Mouse (Mus musculus): ENCODE results near the gene Ulbp1. TPM values are rescaled to one million over a fixed set of nuclear protein-coding genes. Genes with fewer than 3 reads are reported as not detected.
"Not testable (repeated sequence)": the region's sequence is repeated elsewhere in the genome, so short reads cannot be mapped to it uniquely, and the experiment has no call there.

The Ulbp1 gene
- polyA plus RNA-seq, 2 experiments: 0.79 to 1.3 TPM

GRCm38 (mm10) chr10:7471664-7472063, 1.8 kb downstream of the Ulbp1 start:
- Histone ChIP-seq H3K9me3 (ENCODE audit: control insufficient read depth, low read length) (no peaks in the 10 kb centered on the region), H3K4me3 (ENCODE audit: insufficient read depth in 1 of 2, low read depth in 2 of 2, low read length in 2 of 2) (no peak overlapping the region), H3K4me1 (replicated peaks; ENCODE audit: control insufficient read depth in 2 of 2, insufficient read depth in 2 of 2, low read length in 1 of 2) (peaks cover 0 to 4% of the 10 kb centered on the region in 2 experiments; a peak in 2 of 4 replicates), H3K4me2 (ENCODE audit: low read depth) (peak overlapping the region; percentile 15; the same call in 1 of the 2 replicates), H3K36me3 (replicated peaks; ENCODE audit: control insufficient read depth, insufficient read depth, low read depth) (no peaks in the 10 kb centered on the region), H3K27me3 (ENCODE audit: control insufficient read depth, insufficient read depth, low read length) (no peaks in the 10 kb centered on the region), H3K27ac (no peak overlapping the region), H3K9ac (replicated peaks) (no peak overlapping the region)
- 51% methylated on average over 3 of the region's 3 CpGs for WGBS (ENCODE audit: insufficient replicate concordance)
- ATAC-seq (ENCODE audit: insufficient read depth): no peak
- TF ChIP-seq EP300 (IDR thresholded peaks at IDR 0.05; ENCODE audit: low read depth) (no peak), CTCF (IDR thresholded peaks at IDR 0.05; ENCODE audit: low read depth) (no peak)
- DNase-seq (ENCODE audit: low read depth in 3 of 3, low spot score in 3 of 3): no peak

DNA sequence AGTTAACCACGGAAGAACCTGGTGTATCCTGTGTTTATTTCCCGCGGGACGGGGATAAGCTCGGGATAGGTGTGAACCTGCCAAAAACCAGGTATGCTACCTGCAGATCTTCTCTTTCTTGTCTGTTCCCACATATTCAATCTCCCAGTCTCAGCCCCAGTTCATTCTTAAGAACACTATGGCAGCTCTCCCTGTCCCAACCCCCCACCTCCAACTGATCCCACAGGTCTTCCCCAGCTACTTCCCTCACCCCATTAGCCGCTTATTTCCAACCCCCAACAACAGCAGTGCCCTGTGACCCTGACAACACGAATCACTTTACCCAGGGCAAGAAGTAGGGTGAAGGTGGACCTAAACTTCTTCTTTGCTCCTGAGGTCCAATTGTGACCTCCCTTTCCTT, 3.0 kb downstream of the Ulbp1 start:
- H3K9me3 ChIP-seq (ENCODE audit: control insufficient read depth, low read length): no peaks in the 10 kb centered on the region
- WGBS (ENCODE audit: insufficient replicate concordance): 6% methylated on average over 7 of the region's 7 CpGs
- no peak overlapping the region for H3K27ac ChIP-seq
- H3K27me3 ChIP-seq (ENCODE audit: control insufficient read depth, insufficient read depth, low read length): no peaks in the 10 kb centered on the region
- peaks cover 0 to 4% of the 10 kb centered on the region in 2 experiments; a peak in 2 of 4 replicates for H3K4me1 ChIP-seq (replicated peaks; ENCODE audit: control insufficient read depth in 2 of 2, insufficient read depth in 2 of 2, low read length in 1 of 2)
- ATAC-seq (ENCODE audit: insufficient read depth): no peak
- no peaks in the 10 kb centered on the region for H3K36me3 ChIP-seq (replicated peaks; ENCODE audit: control insufficient read depth, insufficient read depth, low read depth)
- TF ChIP-seq CTCF (IDR thresholded peaks at IDR 0.05; ENCODE audit: low read depth): no peak
- no peak for TF ChIP-seq EP300 (IDR thresholded peaks at IDR 0.05; ENCODE audit: low read depth)
- peak overlapping the region; percentile 12 to 28; a peak in 1 of 4 replicates for H3K4me3 ChIP-seq (ENCODE audit: insufficient read depth in 1 of 2, low read depth in 2 of 2, low read length in 2 of 2)
- H3K9ac ChIP-seq (replicated peaks): peak overlapping the region; percentile 37; the same call in 1 of the 2 replicates
- peak overlapping the region; percentile 53 for H3K4me2 ChIP-seq (ENCODE audit: low read depth)
- no peak for DNase-seq (ENCODE audit: low read depth in 3 of 3, low spot score in 3 of 3)

- not testable (repeated sequence) for H3K9me3 ChIP-seq (ENCODE audit: control insufficient read depth, low read length); H3K9ac ChIP-seq (replicated peaks); H3K27ac ChIP-seq; H3K4me1 ChIP-seq (replicated peaks; ENCODE audit: control insufficient read depth in 2 of 2, insufficient read depth in 2 of 2, low read length in 1 of 2); H3K27me3 ChIP-seq (ENCODE audit: control insufficient read depth, insufficient read depth, low read length); ATAC-seq (ENCODE audit: insufficient read depth); DNase-seq (ENCODE audit: low read depth in 3 of 3, low spot score in 3 of 3); H3K36me3 ChIP-seq (replicated peaks; ENCODE audit: control insufficient read depth, insufficient read depth, low read depth)
- H3K4me3 ChIP-seq (ENCODE audit: insufficient read depth in 1 of 2, low read depth in 2 of 2, low read length in 2 of 2): 0 out of 4 replicates have a peak overlapping the region, but pooled peaks have one; percentile 12 to 28
- TF ChIP-seq CTCF (IDR thresholded peaks at IDR 0.05; ENCODE audit: low read depth): peak; percentile 74
- under 1% methylated on average over 7 of the region's 7 CpGs for WGBS (ENCODE audit: insufficient replicate concordance)
- H3K4me2 ChIP-seq (ENCODE audit: low read depth): peak overlapping the region; percentile 53
Measured at GRCm38 (mm10) chr10:7469716-7470414, 3.6 kb downstream of the Ulbp1 start.

DNA sequence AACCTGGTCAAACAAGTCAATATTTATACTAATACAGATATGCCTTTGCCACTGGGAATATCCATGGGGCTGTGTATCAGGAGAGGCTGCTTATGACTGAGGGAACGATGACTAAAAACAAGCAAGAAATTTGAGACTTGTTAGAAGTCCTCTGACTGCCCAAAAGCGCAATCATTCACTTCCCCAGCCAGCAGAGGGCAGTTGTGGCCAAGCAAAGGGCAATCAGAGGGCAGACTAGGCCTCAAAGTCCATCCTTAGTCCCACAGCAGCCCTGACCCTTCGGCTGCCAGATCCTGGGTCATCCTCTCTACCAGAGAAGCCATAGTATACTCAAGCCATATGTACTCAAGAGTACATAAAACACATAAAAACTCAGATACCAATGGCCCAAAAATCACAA, 11.4 kb downstream of the Ulbp1 start:
- no peak for ATAC-seq (ENCODE audit: insufficient read depth)
- 41% methylated on average over 3 of the region's 3 CpGs for WGBS (ENCODE audit: insufficient replicate concordance)
- Histone ChIP-seq H3K4me3 (ENCODE audit: insufficient read depth in 1 of 2, low read depth in 2 of 2, low read length in 2 of 2) (no peak overlapping the region), H3K27me3 (ENCODE audit: control insufficient read depth, insufficient read depth, low read length) (no peaks in the 10 kb centered on the region), H3K36me3 (replicated peaks; ENCODE audit: control insufficient read depth, insufficient read depth, low read depth) (no peaks in the 10 kb centered on the region), H3K4me2 (ENCODE audit: low read depth) (no peak overlapping the region), H3K9me3 (ENCODE audit: control insufficient read depth, low read length) (no peaks in the 10 kb centered on the region; the same call in 1 of the 2 replicates), H3K4me1 (replicated peaks; ENCODE audit: control insufficient read depth in 2 of 2, insufficient read depth in 2 of 2, low read length in 1 of 2) (no peaks in the 10 kb centered on the region), H3K27ac (no peak overlapping the region), H3K9ac (replicated peaks) (no peak overlapping the region)
- no peak for DNase-seq (ENCODE audit: low read depth in 3 of 3, low spot score in 3 of 3)
- TF ChIP-seq EP300 (IDR thresholded peaks at IDR 0.05; ENCODE audit: low read depth) (no peak), CTCF (IDR thresholded peaks at IDR 0.05; ENCODE audit: low read depth) (peak; percentile 44)

DNA sequence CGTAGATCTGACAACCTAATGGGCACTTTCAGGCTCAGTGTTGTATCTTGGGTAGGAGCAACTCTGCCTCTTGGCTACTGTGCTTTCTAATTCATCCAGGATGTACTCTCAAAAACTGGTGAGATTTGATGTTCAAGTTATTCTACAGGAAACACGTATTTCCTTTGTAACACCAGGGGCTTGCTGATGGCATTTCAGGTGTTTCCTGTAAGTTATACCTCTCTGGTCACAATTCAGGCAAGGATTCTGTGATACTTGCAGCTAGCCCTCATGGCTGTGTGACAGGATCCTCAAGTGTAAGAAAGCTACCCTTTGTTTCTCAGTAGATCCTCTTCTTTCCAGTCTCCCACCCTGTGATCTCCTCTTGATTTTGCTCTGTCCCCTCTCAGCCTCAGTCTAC, 34.5 kb downstream of the Ulbp1 start:
- no peak overlapping the region for H3K9ac ChIP-seq (replicated peaks)
- H3K4me3 ChIP-seq (ENCODE audit: insufficient read depth in 1 of 2, low read depth in 2 of 2, low read length in 2 of 2): no peak overlapping the region
- H3K4me1 ChIP-seq (replicated peaks; ENCODE audit: control insufficient read depth in 2 of 2, insufficient read depth in 2 of 2, low read length in 1 of 2): no peaks in the 10 kb centered on the region
- TF ChIP-seq EP300 (IDR thresholded peaks at IDR 0.05; ENCODE audit: low read depth) (no peak), CTCF (IDR thresholded peaks at IDR 0.05; ENCODE audit: low read depth) (no peak)
- no peaks in the 10 kb centered on the region for H3K9me3 ChIP-seq (ENCODE audit: control insufficient read depth, low read length)
- no peak for ATAC-seq (ENCODE audit: insufficient read depth)
- no peak overlapping the region for H3K4me2 ChIP-seq (ENCODE audit: low read depth)
- H3K36me3 ChIP-seq (replicated peaks; ENCODE audit: control insufficient read depth, insufficient read depth, low read depth): no peaks in the 10 kb centered on the region
- 46% methylated on average over 2 of the region's 2 CpGs for WGBS (ENCODE audit: insufficient replicate concordance)
- DNase-seq (ENCODE audit: low read depth in 3 of 3, low spot score in 3 of 3): no peak
- H3K27ac ChIP-seq: no peak overlapping the region
- no peaks in the 10 kb centered on the region for H3K27me3 ChIP-seq (ENCODE audit: control insufficient read depth, insufficient read depth, low read length)
